Mouse (Mus musculus) olfactory bulb, adult 2 months (tissue): ENCODE measurements around the gene Ppp1r8.

Experiments
- CTCF ChIP-seq: fragments of 200-500 bp; IDR thresholded peaks from 2 replicates; pipeline ENCODE4 v1.5.1; 2012; ENCODE audit warnings: low read depth, mild to moderate bottlenecking, low read length, moderate library complexity; ENCODE audit not compliant: insufficient read depth
- POLR2A ChIP-seq: fragments of 200-500 bp; IDR thresholded peaks from 2 replicates; pipeline ENCODE4 v1.6.1; 2012; ENCODE audit warnings: mild to moderate bottlenecking, low read depth, low read length, moderate library complexity; ENCODE audit not compliant: insufficient read depth

GRCm38 (mm10) chr4:132803876-132804275 lies 39.1 kb downstream of the Ppp1r8 start:
- TF ChIP-seq CTCF (no peak), POLR2A (no peak)
